Mouse (Mus musculus) CH12.LX (cell line): Measurements from ENCODE around the gene 2810021J22Rik. TPM values are rescaled to one million over a fixed set of nuclear protein-coding genes. Genes with fewer than 3 reads are reported as not detected.

Experiments
- DNase-seq: peaks from one replicate; pipeline ENCODE4 v3.0.0-alpha.2; 2013; ENCODE audit errors: extremely low read depth
- H3K27ac ChIP-seq: 2 replicates; pipeline ENCODE4 v1.5.1; 2012; ENCODE audit warnings: low read depth, mild to moderate bottlenecking, control low read depth, moderate library complexity; ENCODE audit not compliant: insufficient read depth
- H3K27me3 ChIP-seq: replicated peaks from 2 replicates; pipeline ENCODE3; 2012; ENCODE audit warnings: inconsistent platforms
- H3K36me3 ChIP-seq, 2 experiments: replicated peaks in 1 of 2; 2 replicates each; pipeline versions ENCODE3 to v1.6.1; 2012; ENCODE audit warnings: inconsistent platforms in 1 of 2, low read length in 1 of 2, mild to moderate bottlenecking in 1 of 2, mixed read lengths in 1 of 2, moderate library complexity in 1 of 2; ENCODE audit not compliant: control insufficient read depth in 1 of 2, insufficient read depth in 1 of 2
- H3K4me1 ChIP-seq, 2 experiments: 2 replicates each; pipeline ENCODE4 v1.6.1; 2012; ENCODE audit warnings: inconsistent platforms in 1 of 2, moderate library complexity in 1 of 2; ENCODE audit not compliant: insufficient read depth in 2 of 2, control insufficient read depth in 1 of 2
- H3K4me2 ChIP-seq: 2 replicates; pipeline ENCODE4 v1.6.1; 2012; ENCODE audit warnings: low read depth, mild to moderate bottlenecking, control low read depth; ENCODE audit not compliant: poor library complexity, insufficient read depth, severe bottlenecking
- H3K4me3 ChIP-seq, 3 experiments: fragments of 150-350 bp in 1 of 3; sonication (generic) in 1 of 3; replicated peaks in 1 of 3; 2 replicates each; pipeline versions ENCODE3 to v1.5.1; 2011 to 2012; ENCODE audit warnings: low read depth in 2 of 3, low read length in 2 of 3, mild to moderate bottlenecking in 2 of 3, moderate library complexity in 2 of 3, control low read depth in 1 of 3, improper control_type of control experiment in 1 of 3, inconsistent platforms in 1 of 3, mixed read lengths in 1 of 3; ENCODE audit not compliant: poor library complexity in 1 of 3
- H3K79me2 ChIP-seq: replicated peaks from 2 replicates; pipeline ENCODE4 v1.6.1; 2012; ENCODE audit warnings: mild to moderate bottlenecking, moderate library complexity; ENCODE audit not compliant: control insufficient read depth, poor library complexity, insufficient read depth, severe bottlenecking; ENCODE audit errors: extremely low read depth
- H3K9ac ChIP-seq: 2 replicates; pipeline ENCODE4 v1.6.1; 2012; ENCODE audit warnings: low read depth, mild to moderate bottlenecking, control low read depth, moderate library complexity; ENCODE audit not compliant: insufficient read depth
- H3K9me3 ChIP-seq: replicated peaks from 2 replicates; pipeline ENCODE3; 2012; ENCODE audit warnings: low read length, inconsistent platforms, mixed read lengths
- CHD2 ChIP-seq: IDR thresholded peaks from 2 replicates; pipeline ENCODE4 v1.6.1; 2011; ENCODE audit warnings: low read length, improper control_type of control experiment
- E2F4 ChIP-seq: IDR thresholded peaks from 2 replicates; pipeline ENCODE4 v1.6.1; 2011; ENCODE audit warnings: low read depth, low read length, improper control_type of control experiment; ENCODE audit not compliant: insufficient replicate concordance
- EP300 ChIP-seq: IDR thresholded peaks from 2 replicates; pipeline ENCODE4 v1.6.1; 2011; ENCODE audit warnings: low read length, improper control_type of control experiment
- HCFC1 ChIP-seq: IDR thresholded peaks from 2 replicates; pipeline ENCODE4 v1.6.1; 2012; ENCODE audit warnings: low read depth, mild to moderate bottlenecking, inconsistent platforms, low read length, improper control_type of control experiment
- IRF4 ChIP-seq: IDR thresholded peaks from 2 replicates; pipeline ENCODE4 v1.6.1; 2014; ENCODE audit warnings: low read depth, mild to moderate bottlenecking, inconsistent platforms, low read length, improper control_type of control experiment
- KAT2A ChIP-seq: IDR thresholded peaks from 2 replicates; pipeline ENCODE4 v1.6.1; 2012; ENCODE audit warnings: low read length, improper control_type of control experiment, inconsistent platforms; ENCODE audit not compliant: insufficient replicate concordance
- MXI1 ChIP-seq: IDR thresholded peaks from 2 replicates; pipeline ENCODE4 v1.6.1; 2011; ENCODE audit warnings: mild to moderate bottlenecking, low read depth, low read length, improper control_type of control experiment
- NELFE ChIP-seq: IDR thresholded peaks from 2 replicates; pipeline ENCODE4 v1.6.1; 2011; ENCODE audit warnings: low read depth, low read length, improper control_type of control experiment
- NRF1 ChIP-seq: IDR thresholded peaks from 2 replicates; pipeline ENCODE4 v1.6.1; 2014; ENCODE audit warnings: low read depth, mild to moderate bottlenecking, inconsistent platforms, low read length, improper control_type of control experiment, moderate library complexity
- PAX5 ChIP-seq: IDR thresholded peaks from 2 replicates; pipeline ENCODE4 v1.6.1; 2012; ENCODE audit warnings: low read length, inconsistent platforms, mixed read lengths
- POLR2A ChIP-seq: IDR thresholded peaks from 2 replicates; pipeline ENCODE4 v1.6.1; 2011; ENCODE audit warnings: low read depth, mild to moderate bottlenecking, improper control_type of control experiment, low read length
- POLR2AphosphoS2 ChIP-seq: IDR thresholded peaks from 2 replicates; pipeline ENCODE4 v1.6.1; 2011; ENCODE audit warnings: low read depth, low read length, improper control_type of control experiment
- RAD21 ChIP-seq: IDR thresholded peaks from 2 replicates; pipeline ENCODE4 v1.6.1; 2011; ENCODE audit warnings: low read depth, mild to moderate bottlenecking, low read length, improper control_type of control experiment, moderate library complexity
- SIN3A ChIP-seq: IDR thresholded peaks from 2 replicates; pipeline ENCODE4 v1.6.1; 2012; ENCODE audit warnings: low read length, improper control_type of control experiment, inconsistent platforms
- SMC3 ChIP-seq: IDR thresholded peaks from 2 replicates; pipeline ENCODE4 v1.6.1; 2011; ENCODE audit warnings: low read depth, low read length, improper control_type of control experiment
- UBTF ChIP-seq: IDR thresholded peaks from 2 replicates; pipeline ENCODE4 v1.6.1; 2012; ENCODE audit warnings: low read depth, mild to moderate bottlenecking, inconsistent platforms, low read length, improper control_type of control experiment, moderate library complexity
- USF1 ChIP-seq: IDR thresholded peaks from 2 replicates; pipeline ENCODE4 v1.6.1; 2014; ENCODE audit warnings: low read depth, mild to moderate bottlenecking, inconsistent platforms, low read length, improper control_type of control experiment
- USF2 ChIP-seq: conservative IDR thresholded peaks from 2 replicates; pipeline ENCODE4 v1.6.1; 2011; ENCODE audit warnings: low read depth, low read length, improper control_type of control experiment
- ZKSCAN1 ChIP-seq: IDR thresholded peaks from 2 replicates; pipeline ENCODE4 v1.6.1; 2012; ENCODE audit warnings: low read depth, inconsistent platforms, low read length, improper control_type of control experiment, borderline replicate concordance
- ZNF384 ChIP-seq: IDR thresholded peaks from 2 replicates; pipeline ENCODE4 v1.6.1; 2012; ENCODE audit warnings: low read depth, low read length, improper control_type of control experiment, inconsistent platforms
- dilution Hi-C: fragments of 300-500 bp; cut with MboI; formaldehyde crosslinking; loops from 2 replicates; pipeline ENCODE4 v1.14.3; 2020; ENCODE audit warnings: low sequenced_read_pairs; ENCODE audit not compliant: extremely low pct_unique_long_range_greater_than_20kb, extremely low pct_ligation_motif_present
- in situ Hi-C: fragments of 300-500 bp; cut with MboI; formaldehyde crosslinking; loops from 3 replicates; pipeline ENCODE4 v1.14.3; 2019; ENCODE audit warnings: low sequenced_read_pairs, low pct_ligation_motif_present, low pct_unique_long_range_greater_than_20kb, mixed read lengths
- polyA plus RNA-seq: library from polyadenylated mRNA; unstranded; fragments of >175 nt; gene quantifications from 2 replicates; pipeline ENCODE4 v1.2.1, GENCODE M21; 2012; ENCODE audit warnings: low read depth; ENCODE audit not compliant: insufficient read length
- total RNA-seq, 2 experiments: library from RNA; depleted of rRNA; stranded (reverse); fragments of 300-350 nt in 1 of 2; fragments of >200 nt in 1 of 2; gene quantifications; 2 replicates each; pipeline ENCODE4 v1.2.3; 2012 to 2014

The 2810021J22Rik gene
- total and polyA plus RNA-seq, 3 experiments, result 3.3 to 4.8 (median 3.4) TPM

DNA sequence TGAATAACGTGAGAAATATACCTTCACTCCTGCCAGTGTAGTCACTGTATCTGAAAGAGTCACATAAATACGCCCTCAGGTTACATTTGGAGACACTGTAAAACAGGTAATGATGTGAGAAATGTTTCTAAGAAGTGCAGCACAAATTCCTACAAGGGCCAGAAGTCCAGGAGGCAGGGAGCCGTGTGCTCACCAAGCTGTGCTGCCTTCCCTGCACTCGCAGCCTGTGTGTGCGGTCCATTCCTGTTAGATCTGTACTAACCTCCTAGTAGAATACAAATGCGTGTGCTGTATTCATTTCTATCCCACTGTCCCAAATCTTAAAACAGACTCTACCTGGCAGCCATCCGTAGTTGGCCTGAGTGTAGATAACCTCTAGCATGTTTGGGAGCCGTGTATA is 6.3 kb upstream of the 2810021J22Rik start:
- no peak overlapping the region for H3K9ac ChIP-seq
- H3K4me2 ChIP-seq, result no peak overlapping the region
- peaks cover 26% of the 10 kb centered on the region for H3K9me3 ChIP-seq
- in situ Hi-C loops, result no loop called here
- DNase-seq, result no peak
- no peak overlapping the region for H3K4me3 ChIP-seq
- no peaks in the 10 kb centered on the region for H3K79me2 ChIP-seq
- TF ChIP-seq MXI1, result no peak
- TF ChIP-seq E2F4, result no peak
- no peak for TF ChIP-seq USF1
- no peak for TF ChIP-seq KAT2A
- TF ChIP-seq RAD21, result no peak
- no peak for TF ChIP-seq NRF1
- no peak for TF ChIP-seq POLR2A
- TF ChIP-seq SIN3A, result no peak
- TF ChIP-seq, all 38 proteins: peak for 0
- Histone ChIP-seq H3K27ac (no peak overlapping the region), H3K27me3 (no peaks in the 10 kb centered on the region), H3K36me3 (peaks cover 37 to 50% of the 10 kb centered on the region in 2 experiments), H3K4me1 (no peaks in the 10 kb centered on the region)
- dilution Hi-C loops, result no loop called here

DNA sequence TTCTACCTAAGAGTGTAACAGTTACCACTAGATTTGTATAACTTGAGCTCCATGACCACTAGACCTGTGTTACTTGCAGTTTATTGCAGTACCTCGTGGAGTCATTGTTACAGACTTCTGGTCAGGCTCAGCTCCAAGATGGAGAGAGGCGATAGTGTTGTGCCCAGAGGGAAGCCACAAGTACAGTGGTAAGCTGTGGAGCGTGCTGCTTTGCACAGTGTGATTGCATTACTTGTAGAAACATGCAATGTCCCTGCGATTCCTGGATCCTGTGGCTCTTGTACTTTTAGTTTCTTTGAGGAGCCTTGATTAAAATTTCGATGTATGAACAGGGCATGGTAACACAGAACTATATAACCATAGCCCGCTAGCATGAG is 926 bp downstream of the 2810021J22Rik start:
- Histone ChIP-seq H3K4me1 (peaks cover 4 to 15% of the 10 kb centered on the region in 2 experiments), H3K4me3 (peak overlapping the region; percentile 64 to 83 (median 78)), H3K36me3 (peaks cover 14 to 34% of the 10 kb centered on the region in 2 experiments), H3K4me2 (peak overlapping the region; percentile 58)
- TF ChIP-seq HCFC1, result no peak
- TF ChIP-seq E2F4, result no peak
- TF ChIP-seq IRF4, result no peak
- no peak for TF ChIP-seq RAD21
- no peak for TF ChIP-seq POLR2A
- no peak for TF ChIP-seq USF1
- TF ChIP-seq, all 38 proteins: peak for 0
- no peak overlapping the region for H3K27ac ChIP-seq
- no peaks in the 10 kb centered on the region for H3K9me3 ChIP-seq
- in situ Hi-C loops, result no loop called here
- no peak for DNase-seq
- dilution Hi-C loops, result no loop called here
- no peaks in the 10 kb centered on the region for H3K79me2 ChIP-seq
- H3K9ac ChIP-seq, result peak overlapping the region; percentile 46
- H3K27me3 ChIP-seq, result no peaks in the 10 kb centered on the region

DNA sequence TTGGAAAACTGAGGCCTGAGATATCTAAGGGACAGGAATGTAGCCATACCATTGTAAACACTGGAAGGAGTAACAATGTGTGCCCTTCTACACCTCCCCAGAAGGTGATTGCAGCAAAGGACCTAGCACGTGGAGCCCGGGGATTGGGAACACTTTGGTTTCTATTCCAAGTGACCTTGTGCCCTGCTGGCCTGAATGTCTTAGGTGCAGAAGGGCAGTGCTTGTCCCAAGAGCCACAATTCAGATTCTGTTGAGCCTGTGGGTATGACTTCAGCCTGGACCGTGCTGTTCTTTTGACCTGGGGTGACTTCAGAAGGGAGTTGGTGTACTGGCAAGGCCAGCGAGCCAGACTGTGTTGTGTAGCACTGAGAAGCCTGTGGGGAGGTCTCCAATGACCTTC is 3.9 kb downstream of the 2810021J22Rik start:
- TF ChIP-seq USF2 (no peak), PAX5 (no peak), EP300 (no peak), UBTF (no peak), E2F4 (no peak), SMC3 (no peak), USF1 (no peak), ZNF384 (no peak), NRF1 (no peak), POLR2AphosphoS2 (no peak), KAT2A (no peak), ZKSCAN1 (no peak), CHD2 (no peak), NELFE (no peak)
- no peak for DNase-seq
- Histone ChIP-seq H3K36me3 (peaks cover 20 to 46% of the 10 kb centered on the region in 2 experiments), H3K27ac (no peak overlapping the region), H3K9me3 (no peaks in the 10 kb centered on the region), H3K27me3 (no peaks in the 10 kb centered on the region), H3K4me1 (peaks cover 6 to 15% of the 10 kb centered on the region in 2 experiments), H3K9ac (no peak overlapping the region), H3K4me3 (no peak overlapping the region), H3K79me2 (no peaks in the 10 kb centered on the region), H3K4me2 (no peak overlapping the region)
- in situ Hi-C loops, result no loop called here
- dilution Hi-C loops, result no loop called here
